Mouse (Mus musculus) olfactory bulb, adult 2 months (tissue): ENCODE results near the gene Ulk3.

ENCODE experiments used
- CTCF ChIP-seq: fragments of 200-500 bp; IDR thresholded peaks from 2 replicates; pipeline ENCODE4 v1.5.1; 2012; ENCODE audit warnings: low read depth, mild to moderate bottlenecking, low read length, moderate library complexity; ENCODE audit not compliant: insufficient read depth
- POLR2A ChIP-seq: fragments of 200-500 bp; IDR thresholded peaks from 2 replicates; pipeline ENCODE4 v1.6.1; 2012; ENCODE audit warnings: mild to moderate bottlenecking, low read depth, low read length, moderate library complexity; ENCODE audit not compliant: insufficient read depth

DNA sequence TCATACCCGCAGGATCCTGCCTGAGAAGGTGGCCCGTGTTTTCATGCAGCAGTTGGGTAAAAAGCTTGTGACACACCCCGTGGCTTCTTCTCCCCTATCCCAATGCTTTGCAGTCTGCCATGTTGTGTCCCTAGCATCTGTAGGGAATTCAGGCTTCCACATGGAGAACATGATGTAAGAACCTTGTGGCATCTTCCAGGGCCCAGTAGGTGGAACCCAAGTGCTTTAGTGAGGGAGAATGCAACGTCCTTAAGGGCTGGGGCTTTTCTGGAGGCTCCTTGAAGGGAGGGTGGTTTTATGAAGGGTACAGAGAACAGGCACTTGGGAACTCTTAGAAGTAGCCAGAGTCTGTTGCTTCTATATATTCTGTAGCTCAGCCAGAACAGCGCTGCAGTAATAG lies 1.5 kb downstream of the Ulk3 start:
- TF ChIP-seq CTCF = no peak
- TF ChIP-seq POLR2A = no peak
